Comparison of ENCODE assay signal across 28 mouse cellular contexts in the genomic region with DNA sequence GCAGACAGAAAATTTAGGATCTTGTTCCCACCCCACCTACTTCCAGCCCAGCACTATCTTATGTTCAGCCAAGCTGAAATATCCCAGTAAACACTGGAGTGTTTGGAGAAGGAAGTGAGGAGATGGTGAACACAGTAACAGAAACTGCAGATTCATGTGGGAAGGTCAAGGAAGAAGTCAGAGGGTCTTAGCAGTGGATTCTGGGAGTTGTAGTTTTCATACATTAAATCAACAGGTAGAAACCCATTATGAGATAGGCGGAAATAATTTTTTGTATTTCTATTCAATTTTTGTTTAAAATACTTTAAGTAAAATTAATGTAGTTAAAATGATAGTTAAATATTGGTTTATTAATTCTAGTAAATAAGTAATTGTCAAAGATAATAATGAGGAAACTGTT.
A peak's percentile ranks its signal among the peaks of the same experiment; 100 is the strongest.
DNase-seq lines count a peak whose midpoint lies in the region; ATAC-seq and TF ChIP-seq lines count a peak whose summit lies in the region.
"Had no signal": no experiment of that assay in that cellular context is flagged by ENCODE, and none has a peak within 500 bp of the region (broad histone marks: within the 10 kb centered on the region; RNA-seq: fewer than 3 reads in every experiment).

No protein-coding gene starts in this region.

- H3K4me3 ChIP-seq in heart, embryonic 13.5 days, result no peak overlapping the region
- H3K4me3 ChIP-seq in kidney, postnatal 0 days (replicated peaks; ENCODE audit: low read depth, low read length), result no peak overlapping the region
- H3K4me3 ChIP-seq in kidney, adult 2 months (ENCODE audit: insufficient read depth, low read depth, low read length), result no peak overlapping the region
- H3K4me3 ChIP-seq: forebrain, embryonic 13.5 days; intestine, embryonic 15.5 days; limb, embryonic 10.5 days; limb, embryonic 15.5 days; liver, embryonic 13.5 days; midbrain, embryonic 15.5 days; neural tube, embryonic 15.5 days had no signal

- TF ChIP-seq POLR2A in kidney, adult 2 months (IDR thresholded peaks at IDR 0.05; ENCODE audit: low read depth, low read length), result no peak

- DNase-seq in embryo, embryonic 10 days (ENCODE audit: low spot score), result peak; percentile 14
- DNase-seq in embryo, embryonic 11 days, result no peak
- DNase-seq in heart, adult 9 months (ENCODE audit: low spot score in 2 of 2), result no peak
- DNase-seq in kidney, postnatal 0 days (ENCODE audit: low spot score), result peak; percentile 12
- no peak for DNase-seq in kidney, adult 2 months
- DNase-seq in left cerebral cortex, postnatal 4 days, result no peak
- DNase-seq: adrenal gland, postnatal 14 days; cerebellum, adult 11-12 months; cerebellum, adult 9-11 months; gastrocnemius, postnatal 14 days; kidney, adult 8-10 months; kidney, postnatal 10 days; layer of hippocampus, postnatal 36 days; liver, embryonic 13.5 days; lung, adult 18-20 months; lung, postnatal 4 days; right cerebral cortex, adult 18-20 months; spleen, adult 18-20 months; thymus, postnatal 14 days had no signal

- no peaks in the 10 kb centered on the region for H3K9me3 ChIP-seq in heart, embryonic 13.5 days
- no peaks in the 10 kb centered on the region for H3K9me3 ChIP-seq in kidney, postnatal 0 days (replicated peaks; ENCODE audit: low read length)
- H3K9me3 ChIP-seq: forebrain, embryonic 13.5 days; intestine, embryonic 15.5 days; limb, embryonic 10.5 days; limb, embryonic 15.5 days; liver, embryonic 13.5 days; midbrain, embryonic 15.5 days; neural tube, embryonic 15.5 days had no signal

- 0 out of 2 replicates have a peak, but pooled peaks cover 9% of the 10 kb centered on the region for H3K4me1 ChIP-seq in heart, embryonic 13.5 days
- H3K4me1 ChIP-seq in kidney, postnatal 0 days (replicated peaks; ENCODE audit: insufficient read depth, low read length), result no peaks in the 10 kb centered on the region
- H3K4me1 ChIP-seq in kidney, adult 2 months (ENCODE audit: control insufficient read depth, insufficient read depth, low read length), result no peaks in the 10 kb centered on the region
- H3K4me1 ChIP-seq: forebrain, embryonic 13.5 days; intestine, embryonic 15.5 days; limb, embryonic 10.5 days; limb, embryonic 15.5 days; liver, embryonic 13.5 days; midbrain, embryonic 15.5 days had no signal

- intact Hi-C loops in left cerebral cortex, postnatal 4 days (cut with DNase I), result no loop called here

- H3K9ac ChIP-seq in heart, embryonic 13.5 days, result no peak overlapping the region
- no peak overlapping the region for H3K9ac ChIP-seq in kidney, postnatal 0 days (ENCODE audit: low read depth, low read length)
- H3K9ac ChIP-seq: forebrain, embryonic 13.5 days; intestine, embryonic 15.5 days; limb, embryonic 15.5 days; liver, embryonic 13.5 days; midbrain, embryonic 15.5 days; neural tube, embryonic 15.5 days had no signal

- TF ChIP-seq CTCF in kidney, postnatal 0 days (IDR thresholded peaks at IDR 0.05; ENCODE audit: low read depth), result no peak
- no peak for TF ChIP-seq CTCF in kidney, adult 2 months (conservative IDR thresholded peaks at IDR 0.05; ENCODE audit: insufficient read depth, insufficient read length, low read depth, low read length)

- ATAC-seq in heart, embryonic 13.5 days (ENCODE audit: extremely low read depth, insufficient number of reproducible peaks, low FRiP score, low TSS enrichment), result no peak
- ATAC-seq in kidney, postnatal 0 days (replicated peaks; ENCODE audit: low FRiP score, low read depth), result no peak
- ATAC-seq: forebrain, embryonic 13.5 days; hindbrain, postnatal 0 days; intestine, embryonic 15.5 days; lung, postnatal 0 days; midbrain, embryonic 15.5 days had no signal

- peak overlapping the region; percentile 51 for H3K27ac ChIP-seq in heart, embryonic 13.5 days (replicated peaks)
- H3K27ac ChIP-seq in kidney, postnatal 0 days, result no peak overlapping the region
- no peak overlapping the region for H3K27ac ChIP-seq in kidney, adult 2 months (ENCODE audit: insufficient read depth, low read depth, low read length)
- H3K27ac ChIP-seq: forebrain, embryonic 13.5 days; hindbrain, postnatal 0 days; intestine, embryonic 15.5 days; limb, embryonic 10.5 days; limb, embryonic 15.5 days; liver, embryonic 13.5 days; midbrain, embryonic 15.5 days; neural tube, embryonic 15.5 days had no signal

- WGBS in heart, embryonic 13.5 days, result 61% methylated on average over 1 of the region's 1 CpGs
- WGBS in kidney, postnatal 0 days, result 90% methylated on average over 1 of the region's 1 CpGs
- WGBS in kidney, adult 2 months, result 95% methylated on average over 1 of the region's 1 CpGs

- H3K4me2 ChIP-seq in heart, embryonic 13.5 days, result peak overlapping the region; percentile 21; the same call in 1 of the 2 replicates
- no peak overlapping the region for H3K4me2 ChIP-seq in kidney, postnatal 0 days (ENCODE audit: low read length)
- H3K4me2 ChIP-seq: forebrain, embryonic 13.5 days; intestine, embryonic 15.5 days; limb, embryonic 15.5 days; liver, embryonic 13.5 days; midbrain, embryonic 15.5 days; neural tube, embryonic 15.5 days had no signal

- no peaks in the 10 kb centered on the region for H3K36me3 ChIP-seq in heart, embryonic 13.5 days
- H3K36me3 ChIP-seq in kidney, postnatal 0 days (ENCODE audit: insufficient read depth, low read length), result no peaks in the 10 kb centered on the region
- no peaks in the 10 kb centered on the region for H3K36me3 ChIP-seq in kidney, adult 2 months (ENCODE audit: control insufficient read depth, insufficient read depth, low read length)
- H3K36me3 ChIP-seq: intestine, embryonic 15.5 days; limb, embryonic 10.5 days; limb, embryonic 15.5 days; liver, embryonic 13.5 days; midbrain, embryonic 15.5 days; neural tube, embryonic 15.5 days had no signal

- H3K27me3 ChIP-seq in heart, embryonic 13.5 days (replicated peaks), result no peaks in the 10 kb centered on the region
- no peaks in the 10 kb centered on the region for H3K27me3 ChIP-seq in kidney, postnatal 0 days (ENCODE audit: insufficient read depth, low read length)
- no peaks in the 10 kb centered on the region for H3K27me3 ChIP-seq in kidney, adult 2 months (replicated peaks; ENCODE audit: control insufficient read depth, insufficient read depth, low read length)
- H3K27me3 ChIP-seq: forebrain, embryonic 13.5 days; intestine, embryonic 15.5 days; limb, embryonic 15.5 days; liver, embryonic 13.5 days; midbrain, embryonic 15.5 days; neural tube, embryonic 15.5 days had no signal

Comparison
In these comparisons a context has a peak if more than half of its experiments do, and no peak if none do; other contexts are left out.
1. DNase-seq: peak in embryo, embryonic 10 days (single experiment) and kidney, postnatal 0 days (single experiment); none in embryo, embryonic 11 days (single experiment), heart, adult 9 months (0 of 2), kidney, adult 2 months (single experiment) and left cerebral cortex, postnatal 4 days (single experiment).